Mouse (Mus musculus): ENCODE measurements around the gene Grrp1.
"Not testable (repeated sequence)": the region's sequence is repeated elsewhere in the genome, so short reads cannot be mapped to it uniquely, and the experiment has no call there.

Grrp1 gene

DNA sequence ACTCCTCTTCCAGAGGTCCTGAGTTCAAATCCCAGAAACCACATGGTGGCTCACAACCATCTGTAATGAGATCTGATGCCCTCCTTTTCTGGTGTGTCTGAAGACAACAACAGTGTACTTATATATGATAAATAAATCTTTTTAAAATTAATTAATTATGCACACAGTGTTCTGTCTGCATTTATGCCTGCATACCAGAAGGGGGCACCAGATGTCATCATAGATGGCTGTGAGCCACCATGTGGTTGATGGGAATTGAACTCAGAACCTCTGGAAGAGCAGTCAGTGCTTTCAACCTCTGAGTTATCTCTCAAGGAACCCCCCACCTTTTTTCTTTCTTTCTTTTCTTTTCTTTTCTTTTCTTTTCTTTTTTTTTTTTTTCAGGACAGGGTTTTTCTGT, 15.7 kb upstream of the Grrp1 start:
- DNase-seq: not testable (repeated sequence)

DNA sequence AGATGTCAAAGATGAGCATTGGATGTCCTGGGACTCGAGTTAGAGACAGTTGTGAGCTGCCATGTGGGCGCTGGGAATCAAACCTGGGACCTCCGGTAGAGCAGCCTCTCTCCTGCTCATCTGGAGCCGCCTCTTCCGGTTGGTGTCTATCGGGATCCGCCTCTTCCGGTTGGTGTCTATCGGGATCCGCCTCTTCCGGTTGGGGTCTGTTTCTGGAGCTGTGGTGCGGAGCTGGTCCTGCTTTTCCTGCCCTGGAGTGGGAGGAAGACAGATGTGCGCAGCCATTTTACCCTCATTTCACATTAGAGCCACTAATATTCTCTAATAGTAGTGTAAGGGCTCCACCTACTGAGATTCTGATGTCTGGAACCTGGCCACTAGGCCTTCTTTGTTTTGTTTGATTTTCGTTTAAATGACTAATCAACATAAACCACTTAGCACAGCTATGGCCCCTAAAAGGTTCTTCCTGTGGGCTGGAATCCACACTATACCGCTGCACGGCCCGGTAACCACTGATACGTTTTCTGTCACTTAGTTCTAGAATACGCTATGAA, 14.3 kb upstream of the Grrp1 start:
- DNase-seq: no peak

DNA sequence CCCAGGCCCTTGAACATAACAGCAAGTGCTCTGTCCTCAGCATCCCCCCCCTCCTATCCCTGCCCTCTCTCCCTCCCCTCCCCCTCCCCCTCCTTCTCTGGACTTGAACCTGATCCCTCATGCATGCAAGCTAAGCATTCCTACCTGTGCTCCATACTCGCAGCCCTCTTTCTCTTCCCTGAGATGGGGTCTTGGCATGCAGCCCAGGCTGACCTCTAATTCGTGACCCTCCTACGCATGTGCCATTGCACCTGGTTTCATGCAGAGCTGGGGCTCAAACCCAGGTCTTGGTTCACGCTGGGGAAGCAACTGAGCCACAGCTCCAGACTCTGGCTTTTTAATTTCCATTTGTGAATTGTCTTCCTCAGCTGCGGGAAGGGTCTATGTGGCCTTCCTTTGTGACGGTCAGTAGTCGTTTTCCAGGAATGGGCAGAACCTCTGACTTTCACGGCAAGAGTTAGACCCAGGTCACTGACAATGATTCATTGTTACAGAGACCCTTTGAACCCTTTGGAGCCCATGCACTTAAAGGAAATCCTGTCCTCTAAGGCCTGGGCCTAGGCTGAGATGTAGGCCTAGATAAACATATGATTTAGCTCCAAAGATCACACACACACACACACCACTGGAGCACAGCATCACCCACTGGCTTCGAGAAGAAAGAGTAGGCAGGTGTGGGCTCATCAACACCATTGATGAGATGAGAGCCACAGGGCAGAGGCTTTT, 12.1 kb upstream of the Grrp1 start:
- no peak for DNase-seq

DNA sequence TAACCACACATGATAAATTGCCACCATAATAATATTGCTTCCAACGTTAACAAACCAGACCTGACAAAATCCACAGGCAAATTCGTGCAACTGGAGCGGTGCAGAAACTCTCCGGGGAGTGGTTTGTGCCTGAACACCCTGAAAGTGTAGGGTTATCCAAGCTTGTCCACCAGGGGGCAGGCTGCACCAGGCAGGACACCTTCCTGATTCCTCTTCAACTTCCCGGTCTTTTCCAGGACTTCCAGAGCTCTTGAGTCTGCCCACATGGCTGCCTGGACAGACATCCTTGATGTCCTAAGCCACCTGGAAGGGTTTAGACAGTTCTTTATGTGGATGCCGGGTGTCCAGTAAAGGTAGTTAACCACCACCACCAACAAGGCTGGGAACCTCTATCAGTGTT, 9.3 kb upstream of the Grrp1 start:
- DNase-seq: no peak

DNA sequence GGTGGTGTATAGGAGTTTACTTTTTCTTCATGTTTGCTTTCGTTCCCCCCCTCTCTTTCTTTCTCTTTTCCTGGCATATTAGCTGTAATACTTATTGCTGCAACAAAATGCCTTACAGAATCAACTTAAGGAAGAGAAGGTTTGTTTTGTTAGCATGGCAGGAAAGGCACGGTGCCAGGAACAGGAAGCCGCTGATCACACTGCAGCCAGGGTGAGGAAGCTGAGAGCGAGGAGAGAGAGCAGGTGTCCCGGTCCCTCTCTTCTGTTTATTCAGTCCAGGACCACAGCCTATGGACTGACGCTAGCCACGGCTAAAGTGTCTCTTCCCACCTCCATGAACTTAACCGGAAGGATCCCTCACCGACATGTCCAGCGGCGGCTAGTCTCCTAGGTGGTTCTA, 4.4 kb upstream of the Grrp1 start:
- DNase-seq: no peak

DNA sequence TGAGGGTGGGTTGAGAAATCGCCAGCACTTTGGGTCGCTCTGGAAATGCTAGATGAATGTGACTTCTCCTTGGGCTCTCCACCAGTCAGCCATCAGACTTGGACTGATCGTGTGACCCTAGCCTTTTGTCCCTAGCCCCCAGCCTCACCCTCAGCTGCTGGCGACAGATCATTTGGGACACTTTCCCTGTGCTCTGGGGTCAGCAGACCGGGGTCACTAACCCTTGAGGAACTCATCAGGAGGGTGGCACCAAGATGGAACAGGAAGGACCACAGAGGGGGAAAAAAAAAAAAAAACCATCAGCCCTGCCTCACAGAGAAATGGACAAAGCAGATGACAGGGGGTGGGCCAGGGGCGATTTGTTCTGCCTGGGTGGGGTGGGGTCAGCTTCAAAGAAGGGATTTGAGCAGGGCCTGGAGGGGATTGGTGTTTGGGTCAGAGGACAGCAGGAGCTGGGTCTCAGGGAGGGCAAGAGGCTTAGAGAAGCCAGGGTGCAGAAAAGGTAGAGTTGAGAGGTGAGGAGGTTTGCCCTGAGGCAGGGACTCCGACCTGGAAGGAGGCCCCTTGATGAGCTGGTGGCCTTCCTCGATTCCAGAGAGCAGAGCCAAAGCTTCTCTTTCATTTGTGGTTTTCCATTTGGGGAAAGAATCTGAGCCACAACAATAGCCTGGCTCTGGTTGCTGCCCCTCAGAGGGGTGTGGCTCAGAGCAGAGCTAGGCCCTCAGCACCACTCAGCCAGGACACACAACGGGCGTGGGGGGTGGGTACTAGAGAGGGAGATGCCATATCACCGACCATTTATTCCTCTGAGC, 3.5 kb upstream of the Grrp1 start:
- DNase-seq: no peak

DNA sequence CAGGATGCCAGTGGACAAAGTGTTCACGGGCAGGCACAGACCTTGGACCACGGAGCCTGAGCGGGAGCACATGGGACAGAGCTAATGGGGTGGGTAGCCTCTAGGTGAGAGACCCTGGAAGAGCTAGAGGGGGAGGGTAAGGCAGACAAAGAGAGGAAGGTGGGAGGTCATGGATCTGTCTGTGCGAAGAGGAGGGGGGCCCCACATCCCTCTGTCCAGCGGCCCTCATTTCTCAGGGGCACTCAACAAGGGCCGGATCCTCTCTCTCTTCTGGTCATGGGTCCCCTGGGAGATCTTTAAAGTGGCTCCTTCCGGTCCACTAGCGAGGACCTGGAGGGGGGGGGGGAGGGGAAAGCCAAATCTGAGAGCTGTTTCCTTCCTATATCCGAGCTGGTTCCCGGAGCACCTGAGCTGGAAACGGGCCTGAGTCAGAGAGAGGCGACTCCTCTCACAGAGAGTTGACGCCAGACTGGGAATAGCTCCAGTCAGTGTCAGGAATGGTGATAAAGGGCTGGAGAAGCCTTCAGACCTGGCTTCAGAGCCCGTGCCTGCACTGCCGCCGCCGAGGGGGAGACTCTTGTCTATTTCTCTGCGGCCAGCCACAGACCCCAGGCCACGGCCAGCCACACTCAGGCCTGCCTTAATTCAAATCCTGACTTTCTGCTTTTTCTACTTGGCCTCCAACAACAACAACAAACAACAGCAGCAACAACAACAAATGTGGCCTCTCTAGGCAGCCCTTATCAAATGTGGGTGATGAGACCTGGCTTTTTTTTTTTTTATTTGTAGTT, 2.7 kb upstream of the Grrp1 start:
- no peak for DNase-seq

DNA sequence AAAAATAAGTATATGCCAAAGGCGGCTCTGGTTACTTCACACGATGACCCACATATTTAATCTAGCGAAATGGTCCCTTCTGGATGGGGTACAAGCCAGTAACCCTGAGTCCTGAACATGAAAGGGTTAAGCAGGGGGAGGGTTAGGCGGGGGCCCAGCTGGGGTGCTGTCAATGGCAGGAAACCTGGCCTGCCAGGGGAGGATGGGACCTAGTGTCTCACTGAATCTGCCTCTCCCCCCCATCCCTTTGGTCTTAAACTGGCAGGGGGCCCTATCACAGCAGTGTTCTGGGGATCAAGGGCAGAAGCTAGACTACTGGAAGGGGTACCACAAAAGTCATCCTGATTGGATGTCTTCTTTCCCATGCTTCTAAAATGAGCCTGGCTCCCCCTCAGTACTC, 1.9 kb upstream of the Grrp1 start:
- DNase-seq: no peak

DNA sequence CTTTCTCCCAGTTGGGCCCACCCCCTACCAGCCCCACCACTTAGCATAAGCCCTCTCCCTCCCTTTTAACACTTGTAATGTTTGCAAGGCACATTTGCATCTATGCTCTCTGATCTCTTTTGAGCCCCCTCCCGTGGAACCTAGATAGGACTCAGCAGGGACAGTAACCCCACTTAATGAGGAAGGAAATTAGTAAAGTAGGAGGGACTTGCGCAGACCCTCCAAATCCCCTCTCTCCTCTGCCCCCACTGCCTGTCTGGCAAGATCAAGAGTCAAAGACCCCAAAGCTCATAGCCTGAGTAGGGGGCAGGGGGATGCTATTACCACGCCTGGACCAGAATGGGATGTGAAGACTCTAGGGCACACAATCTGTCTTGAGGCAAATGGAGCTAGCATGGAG, 929 bp upstream of the Grrp1 start:
- DNase-seq: no peak

DNA sequence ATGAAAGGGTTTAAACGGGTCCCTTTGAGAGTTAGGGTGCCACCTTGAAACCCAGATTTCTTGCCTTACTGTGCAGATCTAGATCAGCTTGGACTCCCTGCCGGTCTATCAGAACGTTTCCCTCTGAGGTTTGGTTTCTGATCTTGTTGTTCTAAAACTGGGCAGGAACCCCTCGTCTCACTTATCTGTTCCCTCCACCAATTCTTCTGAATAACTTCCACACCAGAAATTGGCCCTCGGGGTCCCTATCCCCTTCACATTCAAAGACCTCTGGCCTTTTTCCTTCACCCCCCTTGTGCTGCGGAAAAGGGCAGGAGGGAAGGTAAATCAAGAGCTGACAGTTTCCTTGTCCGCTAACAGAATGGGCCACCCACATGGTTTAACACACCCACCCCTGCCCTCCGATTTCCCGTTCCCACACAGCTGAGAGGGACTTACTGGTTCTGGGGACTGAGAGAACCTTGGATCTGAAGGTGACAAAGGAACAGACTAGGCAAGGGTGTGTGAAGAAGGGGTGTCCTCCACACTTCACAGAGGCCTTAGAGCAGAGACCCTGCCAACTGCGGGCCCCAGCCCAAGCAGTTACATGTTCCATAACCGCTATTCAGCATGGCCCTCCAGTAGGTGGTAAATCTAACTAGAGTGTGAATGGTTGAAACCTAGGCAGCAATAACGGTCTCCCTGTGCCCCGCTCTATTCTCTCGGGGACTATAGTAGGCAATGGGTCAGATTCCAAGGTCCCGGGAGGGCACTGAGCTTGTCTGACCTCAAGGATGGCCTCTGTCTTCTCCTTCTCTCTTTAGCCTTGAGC, 790 bp downstream of the Grrp1 start:
- DNase-seq: no peak

DNA sequence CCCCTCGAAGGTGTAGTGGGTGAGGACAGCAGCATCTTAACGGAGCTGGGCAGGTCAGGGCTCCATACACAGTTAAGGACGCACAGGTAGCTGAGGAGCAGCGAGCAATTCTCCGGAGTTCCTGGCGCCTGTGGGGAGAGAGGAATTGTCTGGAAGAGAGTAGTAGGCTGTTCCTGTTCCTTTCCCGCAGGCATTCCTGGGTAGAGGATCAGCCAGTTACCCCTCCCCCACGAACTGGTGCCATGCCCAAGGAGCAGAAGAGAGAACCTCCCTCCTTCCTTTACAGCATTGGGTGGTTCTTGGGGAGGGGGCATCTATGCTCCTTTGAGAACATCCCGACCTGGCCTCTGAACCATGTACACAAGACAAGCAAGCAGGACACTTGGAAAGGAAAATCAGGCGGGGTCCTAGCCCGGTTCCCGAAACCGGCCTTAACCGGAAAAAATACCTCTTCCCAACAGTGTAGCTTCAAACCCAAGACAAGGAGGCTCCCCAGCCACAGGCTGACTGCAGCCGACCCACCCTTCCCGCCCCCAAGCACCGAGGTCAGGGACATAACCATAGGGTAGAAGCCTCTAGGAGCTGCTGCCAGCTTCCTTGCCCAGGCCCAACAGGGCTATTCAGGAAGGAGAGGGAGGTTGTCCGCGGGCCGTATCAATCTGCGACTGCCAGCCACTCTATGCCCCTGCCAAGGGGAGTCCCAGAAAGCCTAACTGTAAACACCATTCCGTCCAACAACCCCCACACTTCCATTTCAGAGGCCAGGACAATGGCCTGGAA, 1.6 kb downstream of the Grrp1 start:
- DNase-seq: no peak

DNA sequence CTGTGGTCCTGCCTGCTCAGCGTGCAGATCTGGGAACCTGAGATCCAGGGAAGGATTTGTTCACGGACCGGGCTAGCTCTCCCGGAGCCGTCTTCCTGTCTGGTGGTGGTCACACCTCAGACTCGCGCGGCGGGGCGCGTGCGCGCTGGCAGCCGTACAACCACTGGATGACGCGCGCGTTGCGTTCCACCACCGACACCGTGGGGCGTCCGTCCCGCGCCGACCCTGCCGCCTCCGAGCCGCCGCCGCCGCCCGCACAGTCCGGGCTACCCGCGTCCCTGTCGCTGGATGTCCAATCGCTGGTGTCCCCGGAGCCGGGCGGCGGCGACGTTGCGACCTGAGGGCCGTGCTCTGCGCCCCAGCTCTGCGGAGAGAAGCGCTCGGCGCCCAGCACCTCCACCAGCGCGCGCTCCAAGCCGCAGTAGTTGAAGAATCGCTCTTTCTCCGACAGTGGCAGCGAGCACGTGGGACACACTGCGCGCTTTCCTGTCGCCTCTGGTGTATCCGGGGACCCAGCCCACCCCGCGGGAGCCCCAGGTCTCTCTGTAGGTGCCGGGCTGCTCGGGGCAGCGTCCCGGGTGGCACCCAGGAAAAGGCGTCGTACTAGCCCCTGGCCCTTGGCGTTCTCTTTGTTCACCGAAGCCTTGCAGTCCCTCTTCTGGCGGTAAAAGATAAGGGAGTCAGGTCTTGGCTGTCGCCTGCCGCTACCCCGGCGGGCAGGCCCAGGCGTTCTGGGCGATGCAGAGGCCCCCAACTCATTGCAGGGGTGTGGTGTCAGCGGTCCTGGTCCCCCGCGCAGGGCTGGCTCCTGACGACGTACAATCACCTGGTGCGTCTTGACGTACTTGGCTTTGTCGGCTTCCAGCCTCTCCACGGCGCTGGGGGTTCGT, 2.4 kb downstream of the Grrp1 start:
- no peak for DNase-seq

DNA sequence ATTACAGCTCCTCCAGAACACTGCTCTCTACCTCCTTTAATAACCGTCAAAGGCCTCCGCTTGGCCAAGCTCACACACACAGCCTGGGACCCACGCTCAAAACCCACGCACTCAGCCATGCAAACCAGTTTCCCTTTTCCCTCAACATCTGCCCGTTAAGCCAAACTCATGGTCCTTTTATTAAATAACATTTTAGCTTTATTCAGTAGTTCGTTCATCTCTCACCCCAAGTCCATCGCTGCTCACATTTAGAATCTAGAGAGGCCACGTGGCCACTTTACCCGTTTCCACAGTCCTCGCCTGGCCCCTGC, 3.0 kb downstream of the Grrp1 start:
- DNase-seq: no peak

DNA sequence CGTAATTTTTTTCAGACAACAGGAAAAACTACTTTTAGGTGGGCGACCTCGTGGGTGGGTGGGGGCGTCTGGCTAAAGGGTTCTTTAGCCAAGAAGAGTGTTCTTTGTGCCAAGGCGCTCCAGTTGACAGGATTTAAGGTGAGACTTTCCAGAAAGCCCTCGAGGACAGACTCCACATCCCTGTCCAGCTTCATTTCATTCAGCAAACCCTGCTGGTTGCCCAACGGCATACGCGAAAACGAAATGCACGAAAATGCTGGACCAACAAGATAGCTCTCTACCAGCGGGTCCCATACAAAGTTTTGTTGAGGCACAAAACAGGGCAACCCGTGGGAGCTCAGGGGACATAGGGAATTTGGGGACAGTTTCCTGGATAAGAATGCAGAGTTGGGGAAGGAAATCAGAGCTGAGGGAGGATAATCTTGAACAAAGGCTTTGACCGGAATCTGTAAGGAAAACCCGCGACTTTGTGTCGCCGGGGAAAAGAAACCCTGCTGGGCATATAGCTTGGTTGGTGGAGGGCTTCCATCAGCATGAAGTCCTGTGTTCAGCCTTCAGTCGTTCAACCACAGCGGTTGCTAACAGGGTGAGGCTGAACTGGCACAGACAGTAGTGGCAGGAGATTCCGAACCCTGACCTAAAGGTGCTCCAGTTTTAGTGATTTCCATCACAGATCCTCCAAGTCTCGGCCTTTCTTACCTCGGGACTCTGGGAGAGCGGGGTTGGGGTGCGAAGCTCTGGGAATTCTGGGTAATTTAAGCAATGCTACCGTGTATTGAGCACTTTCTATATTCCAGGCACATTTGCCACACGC, 3.6 kb downstream of the Grrp1 start:
- no peak for DNase-seq

DNA sequence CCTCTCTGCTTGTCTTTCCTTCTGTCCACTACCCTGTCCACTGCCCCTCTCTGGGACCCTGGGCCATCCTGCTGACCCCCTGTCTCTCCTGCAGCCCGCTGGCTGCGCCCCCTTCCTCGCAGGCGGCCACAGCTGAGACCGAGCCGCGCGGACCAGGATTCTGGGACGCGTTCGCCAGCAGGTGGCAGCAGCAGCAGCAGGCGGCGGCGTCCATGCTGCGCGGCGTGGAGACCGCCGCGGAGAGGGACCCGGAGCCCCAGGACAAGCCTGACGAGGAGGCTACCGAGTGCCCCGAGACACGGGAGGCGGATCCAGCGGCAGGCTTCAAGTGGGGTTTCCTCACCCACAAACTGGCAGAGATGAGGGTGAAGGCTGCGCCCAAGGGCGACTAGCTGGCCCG, 4.3 kb downstream of the Grrp1 start:
- DNase-seq: peak; percentile 24 to 33

DNA sequence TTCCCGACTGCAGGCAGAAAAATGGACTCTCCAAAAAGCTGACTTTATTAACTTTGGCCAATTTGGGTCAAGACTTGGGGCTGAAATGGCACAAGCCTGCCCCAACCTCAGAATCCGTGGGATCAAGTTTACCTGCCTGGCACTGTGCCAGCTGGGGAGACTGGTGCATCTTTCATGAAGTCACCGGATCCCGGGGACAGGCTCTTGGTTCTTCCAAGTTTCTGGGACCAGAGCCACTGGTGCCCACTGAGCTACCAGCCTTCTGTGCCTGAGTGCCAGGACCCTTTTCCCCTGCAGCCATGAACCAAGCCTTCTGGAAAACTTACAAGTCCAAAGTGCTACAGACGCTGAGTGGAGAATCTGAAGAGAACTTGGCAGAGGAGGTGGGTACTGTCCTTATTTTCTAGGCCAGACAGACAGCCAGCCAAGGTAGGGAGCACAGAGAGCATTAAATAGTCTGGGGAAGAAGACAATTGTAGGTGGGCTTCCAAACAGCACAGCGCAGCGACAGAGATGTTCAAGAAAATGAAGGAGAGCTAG, 7.1 kb downstream of the Grrp1 start, which contains the start of gene Gm30191:
Gene Gm30191 (plus strand): TSS at position 217 of the 540 bp plus-strand sequence.
- DNase-seq: no peak

DNA sequence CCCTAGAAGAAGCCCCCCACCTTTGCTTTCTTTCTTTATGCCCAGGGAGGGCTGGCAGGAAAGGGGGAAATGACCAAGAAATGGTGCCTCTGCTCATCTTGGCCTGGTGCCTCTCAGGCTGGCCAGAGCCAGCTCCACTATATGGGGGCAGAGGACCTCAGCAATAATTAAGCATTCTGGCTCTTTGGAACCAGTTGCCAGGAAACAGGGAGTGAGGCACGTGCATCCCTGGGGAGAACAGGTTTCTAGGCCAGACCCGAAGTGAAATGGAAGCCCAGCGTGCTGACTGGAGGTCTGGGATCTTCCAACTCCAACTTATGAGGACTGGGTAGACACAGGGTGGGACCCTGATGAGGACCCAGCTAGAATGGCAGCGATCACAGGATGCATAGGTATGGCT, 7.7 kb downstream of the Grrp1 start:
- DNase-seq: no peak

DNA sequence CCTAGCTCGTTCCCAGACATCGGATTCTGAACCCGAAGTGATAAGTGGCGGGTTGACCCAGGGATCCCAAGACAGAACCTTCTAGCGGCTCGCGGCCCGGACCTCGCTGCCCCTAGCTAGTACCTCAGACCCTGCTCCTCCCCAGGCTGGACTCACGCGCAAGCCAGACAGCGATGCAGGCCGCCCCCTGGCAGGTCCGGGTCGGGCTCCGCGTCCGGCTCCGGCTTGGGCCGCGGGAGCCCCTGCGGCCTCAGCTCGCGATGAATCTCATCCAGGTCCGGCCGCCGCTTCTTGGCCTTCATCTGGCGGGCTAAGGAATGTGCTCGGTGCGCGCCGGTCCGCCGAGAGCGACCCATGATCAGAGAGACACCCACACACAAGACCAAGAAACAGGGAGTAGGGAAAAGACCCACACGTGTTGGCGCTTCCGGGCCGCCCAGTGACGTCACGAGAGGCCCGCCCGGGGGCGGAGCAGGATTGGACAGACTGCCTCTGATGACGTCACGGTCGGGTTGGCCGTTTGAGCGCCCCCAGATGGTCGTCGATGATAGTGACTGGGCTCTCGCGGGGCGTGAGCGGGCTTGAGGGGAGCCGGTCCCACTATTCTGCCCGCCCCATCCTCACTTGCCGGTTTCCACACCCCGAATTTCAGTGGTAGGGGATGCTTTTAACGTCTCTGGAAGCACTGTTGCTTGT, 8.6 kb downstream of the Grrp1 start, which contains the start of gene Zfp593:
Gene Zfp593 (minus strand): TSS at position 445 of the 696 bp plus-strand sequence.
- peak; percentile 87 to 92 for DNase-seq

Measured in thymus, adult 18-20 months (tissue).